Mouse (Mus musculus) cerebellum, adult 2 months (tissue): ENCODE measurements around the gene Gtpbp2. TPM values are rescaled to one million over a fixed set of nuclear protein-coding genes. Genes with fewer than 3 reads are reported as not detected.

Experiments
- DNase-seq, 2 experiments: peaks; one replicate each; pipeline ENCODE4 v3.0.0; 2021
- H3K27ac ChIP-seq: fragments of 200-500 bp; 2 replicates; pipeline ENCODE4 v1.5.1; 2012; ENCODE audit warnings: low read length, control low read depth, inconsistent platforms; ENCODE audit not compliant: insufficient read depth
- H3K27me3 ChIP-seq: fragments of 200-500 bp; 2 replicates; pipeline ENCODE4 v1.6.1; 2012; ENCODE audit warnings: inconsistent platforms, mild to moderate bottlenecking, low read length, moderate library complexity; ENCODE audit not compliant: control insufficient read depth, insufficient read depth
- H3K4me1 ChIP-seq: fragments of 200-500 bp; 2 replicates; pipeline ENCODE4 v1.6.1; 2011; ENCODE audit warnings: low read length; ENCODE audit not compliant: control insufficient read depth, insufficient read depth
- H3K4me3 ChIP-seq: fragments of 200-500 bp; replicated peaks from 2 replicates; pipeline ENCODE3; 2011; ENCODE audit warnings: mild to moderate bottlenecking, low read depth, low read length, control low read depth; ENCODE audit not compliant: insufficient read depth
- CTCF ChIP-seq: fragments of 200-500 bp; IDR thresholded peaks from 2 replicates; pipeline ENCODE4 v1.5.1; 2011; ENCODE audit warnings: low read depth, mild to moderate bottlenecking, control low read depth, low read length, moderate library complexity, borderline replicate concordance; ENCODE audit not compliant: insufficient read depth
- POLR2A ChIP-seq: fragments of 200-500 bp; IDR thresholded peaks from 2 replicates; pipeline ENCODE4 v1.6.1; 2011; ENCODE audit warnings: low read length, control low read depth, borderline replicate concordance; ENCODE audit not compliant: insufficient read depth
- WGBS: fragments of 180-500 bp; shearing (Covaris S2); methylation state at CpG from one replicate; pipeline ENCODE4 v1.1.7; 2018; 5-methylcytosine and 5-hydroxymethylcytosine counted together
- polyA plus RNA-seq: library from polyadenylated mRNA; depleted of rRNA; stranded (reverse); fragments of >200 nt; gene quantifications from 2 replicates; pipeline ENCODE4 v1.2.3, GENCODE M21; 2012; rRNA removed

Gene Gtpbp2
- polyA plus RNA-seq: 194 and 205 TPM in 2 replicates

- Histone ChIP-seq H3K27me3 (no peaks in the 10 kb centered on the region), H3K27ac (peak within 1 kb of the TSS; percentile 62), H3K4me1 (peaks cover 15% of the 10 kb centered on the region), H3K4me3 (peak within 1 kb of the TSS; percentile 93)
- TF ChIP-seq CTCF (no peak), POLR2A (peak; percentile 72)
- WGBS: 1% methylated on average over 23 of the region's 23 CpGs
- peak; percentile 96 to 99 for DNase-seq
Measured at GRCm38 (mm10) chr17:46160686-46161085, at the start of gene Gtpbp2. Gtpbp2 (plus strand) TSS chr17:46161032.

GRCm38 (mm10) chr17:46115489-46115888, 45.3 kb upstream of the Gtpbp2 start:
- no peaks in the 10 kb centered on the region; the same call in 1 of the 2 replicates for H3K4me1 ChIP-seq
- TF ChIP-seq CTCF (no peak), POLR2A (no peak)
- 56% methylated on average over 2 of the region's 2 CpGs for WGBS
- H3K4me3 ChIP-seq: no peak overlapping the region
- H3K27me3 ChIP-seq: no peaks in the 10 kb centered on the region
- no peak overlapping the region for H3K27ac ChIP-seq
- no peak for DNase-seq

GRCm38 (mm10) chr17:46116138-46116537, 44.7 kb upstream of the Gtpbp2 start:
- Histone ChIP-seq H3K4me3 (no peak overlapping the region), H3K27ac (no peak overlapping the region), H3K27me3 (no peaks in the 10 kb centered on the region), H3K4me1 (no peaks in the 10 kb centered on the region; the same call in 1 of the 2 replicates)
- no peak for DNase-seq
- no peak for TF ChIP-seq CTCF
- TF ChIP-seq POLR2A: no peak
- 87% methylated on average over 11 of the region's 11 CpGs for WGBS

DNA sequence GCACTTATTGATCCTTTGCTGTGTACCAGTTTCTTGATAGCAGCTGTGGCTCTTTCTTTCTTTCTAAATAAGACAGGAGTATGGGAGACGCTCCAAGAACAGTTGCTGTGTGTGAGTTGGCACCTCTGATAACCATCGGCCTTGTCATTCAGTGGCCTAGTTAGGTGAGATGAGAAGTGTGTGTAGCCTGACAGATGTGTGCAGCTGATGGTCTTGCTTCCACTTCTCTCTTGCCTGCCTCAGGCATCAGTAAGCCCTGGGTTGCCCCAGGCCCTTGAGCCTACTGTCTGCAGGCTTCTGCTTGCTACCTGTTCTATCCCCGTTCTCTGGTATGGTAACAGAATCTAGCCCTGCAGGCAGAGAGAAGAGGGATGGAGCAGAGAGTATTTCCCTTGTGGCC, 44.0 kb upstream of the Gtpbp2 start:
- 82% methylated on average over 3 of the region's 3 CpGs for WGBS
- no peaks in the 10 kb centered on the region; the same call in 1 of the 2 replicates for H3K4me1 ChIP-seq
- DNase-seq: no peak
- H3K4me3 ChIP-seq: no peak overlapping the region
- H3K27me3 ChIP-seq: no peaks in the 10 kb centered on the region
- no peak for TF ChIP-seq CTCF
- TF ChIP-seq POLR2A: no peak
- no peak overlapping the region for H3K27ac ChIP-seq

GRCm38 (mm10) chr17:46117623-46118422, 43.0 kb upstream of the Gtpbp2 start:
- TF ChIP-seq CTCF (no peak), POLR2A (no peak)
- no peaks in the 10 kb centered on the region for H3K27me3 ChIP-seq
- no peak overlapping the region for H3K27ac ChIP-seq
- DNase-seq: no peak
- 54% methylated on average over 13 of the region's 13 CpGs for WGBS
- no peaks in the 10 kb centered on the region; the same call in 1 of the 2 replicates for H3K4me1 ChIP-seq
- H3K4me3 ChIP-seq: no peak overlapping the region

- Histone ChIP-seq H3K4me3 (no peak overlapping the region), H3K4me1 (no peaks in the 10 kb centered on the region; the same call in 1 of the 2 replicates), H3K27ac (no peak overlapping the region), H3K27me3 (no peaks in the 10 kb centered on the region)
- no peak for DNase-seq
- 37% methylated on average over 4 of the region's 4 CpGs for WGBS
- TF ChIP-seq POLR2A (no peak), CTCF (no peak)
Measured at GRCm38 (mm10) chr17:46118423-46118850, 42.4 kb upstream of the Gtpbp2 start.

GRCm38 (mm10) chr17:46119641-46120040, 41.2 kb upstream of the Gtpbp2 start:
- Histone ChIP-seq H3K27ac (no peak overlapping the region), H3K4me3 (no peak overlapping the region), H3K27me3 (no peaks in the 10 kb centered on the region), H3K4me1 (no peaks in the 10 kb centered on the region; the same call in 1 of the 2 replicates)
- no peak for DNase-seq
- 89% methylated on average over 10 of the region's 10 CpGs for WGBS
- no peak for TF ChIP-seq CTCF
- no peak for TF ChIP-seq POLR2A

- DNase-seq: no peak
- H3K27ac ChIP-seq: no peak overlapping the region
- 95% methylated on average over 4 of the region's 4 CpGs for WGBS
- no peak overlapping the region for H3K4me3 ChIP-seq
- no peak for TF ChIP-seq CTCF
- no peak for TF ChIP-seq POLR2A
- H3K4me1 ChIP-seq: no peaks in the 10 kb centered on the region; the same call in 1 of the 2 replicates
- no peaks in the 10 kb centered on the region for H3K27me3 ChIP-seq
Measured at GRCm38 (mm10) chr17:46122791-46123190, 38.0 kb upstream of the Gtpbp2 start.
